Mouse (Mus musculus) heart, embryonic 15.5 days (tissue): ENCODE data around the gene Arg2. TPM values are rescaled to one million over a fixed set of nuclear protein-coding genes. Genes with fewer than 3 reads are reported as not detected.

Experiments
- ATAC-seq: fragments of 200-750 bp; cut with Nextera tagmentation; replicated peaks from 2 replicates; pipeline ENCODE4 v1.8.0; 2017; ENCODE audit warnings: low read depth, moderate TSS enrichment; ENCODE audit not compliant: insufficient number of reproducible peaks, insufficient read depth, low FRiP score
- H3K27ac ChIP-seq: fragments of 300-500 bp; sonication (generic); 2 replicates; pipeline ENCODE4 v1.5.1; 2015; ENCODE audit warnings: mild to moderate bottlenecking, inconsistent platforms
- H3K27me3 ChIP-seq: fragments of 300-500 bp; sonication (generic); 2 replicates; pipeline ENCODE4 v1.6.1; 2015; ENCODE audit warnings: inconsistent platforms
- H3K36me3 ChIP-seq: fragments of 300-500 bp; sonication (generic); 2 replicates; pipeline ENCODE4 v1.6.1; 2015; ENCODE audit warnings: mild to moderate bottlenecking, inconsistent platforms
- H3K4me1 ChIP-seq: fragments of 300-500 bp; sonication (generic); replicated peaks from 2 replicates; pipeline ENCODE4 v1.6.1; 2015; ENCODE audit warnings: inconsistent platforms
- H3K4me2 ChIP-seq: fragments of 300-500 bp; sonication (generic); 2 replicates; pipeline ENCODE4 v1.6.1; 2015; ENCODE audit warnings: inconsistent platforms, mild to moderate bottlenecking, moderate library complexity
- H3K4me3 ChIP-seq: fragments of 300-500 bp; sonication (generic); 2 replicates; pipeline ENCODE4 v1.5.1; 2015; ENCODE audit warnings: mild to moderate bottlenecking, inconsistent platforms
- H3K9ac ChIP-seq: fragments of 300-500 bp; sonication (generic); 2 replicates; pipeline ENCODE4 v1.6.1; 2015; ENCODE audit warnings: mild to moderate bottlenecking, inconsistent platforms
- H3K9me3 ChIP-seq: fragments of 300-500 bp; sonication (generic); replicated peaks from 2 replicates; pipeline ENCODE4 v1.6.1; 2016; ENCODE audit warnings: inconsistent platforms
- WGBS: fragments of 180-500 bp; shearing (Covaris S2); methylation state at CpG from one replicate; pipeline ENCODE4 v1.1.7; 2015; ENCODE audit warnings: mixed read lengths; 5-methylcytosine and 5-hydroxymethylcytosine counted together
- polyA plus RNA-seq: library from polyadenylated mRNA; unstranded; fragments of >200 nt; fragmentation: Nextera tagmentation; extraction: Ambion mirVana; gene quantifications from 2 replicates; pipeline ENCODE4 v1.2.1, GENCODE M21; 2015

The Arg2 gene
- polyA plus RNA-seq, 1 experiment from 2014 or later: 0.20 TPM

DNA sequence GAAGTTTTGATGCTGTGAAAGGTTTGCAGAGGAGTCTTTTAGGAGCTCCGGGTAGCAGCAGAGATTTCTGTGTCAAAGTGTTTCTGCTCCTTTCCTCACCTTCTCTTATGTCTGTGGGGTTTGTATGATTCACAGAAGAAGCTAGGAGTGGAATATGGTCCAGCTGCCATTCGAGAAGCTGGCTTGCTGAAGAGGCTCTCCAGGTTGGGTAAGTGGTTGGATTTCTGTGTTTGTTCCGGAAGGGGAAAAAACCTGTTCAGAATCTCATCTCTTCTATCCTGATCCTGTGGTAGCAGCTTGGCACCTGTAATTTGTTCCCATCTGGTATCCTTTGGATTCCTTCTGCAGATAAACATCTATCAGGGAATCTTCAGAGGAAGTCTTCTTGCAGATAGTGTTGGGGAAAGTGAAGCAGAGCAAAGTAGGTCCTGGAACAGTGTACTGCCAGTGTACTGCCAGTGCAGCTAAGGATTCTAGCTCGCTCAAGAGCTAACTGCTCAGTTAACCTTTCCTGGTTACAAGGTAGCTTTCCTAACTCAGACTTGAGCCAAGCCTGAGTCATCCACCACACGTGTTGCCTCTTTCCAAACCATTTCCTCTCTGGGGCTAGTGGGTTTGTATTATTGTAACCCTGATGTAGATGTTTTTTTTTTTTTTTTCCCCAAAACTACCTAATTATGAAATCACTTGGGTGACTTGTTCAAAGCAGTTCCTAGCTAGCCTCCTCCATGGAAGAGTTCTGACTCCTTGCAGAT is 1.3 kb downstream of the Arg2 start:
- ATAC-seq: no peak
- Histone ChIP-seq H3K4me2 (peak overlapping the region; percentile 82; the same call in 1 of the 2 replicates), H3K27me3 (peaks cover 45% of the 10 kb centered on the region)

DNA sequence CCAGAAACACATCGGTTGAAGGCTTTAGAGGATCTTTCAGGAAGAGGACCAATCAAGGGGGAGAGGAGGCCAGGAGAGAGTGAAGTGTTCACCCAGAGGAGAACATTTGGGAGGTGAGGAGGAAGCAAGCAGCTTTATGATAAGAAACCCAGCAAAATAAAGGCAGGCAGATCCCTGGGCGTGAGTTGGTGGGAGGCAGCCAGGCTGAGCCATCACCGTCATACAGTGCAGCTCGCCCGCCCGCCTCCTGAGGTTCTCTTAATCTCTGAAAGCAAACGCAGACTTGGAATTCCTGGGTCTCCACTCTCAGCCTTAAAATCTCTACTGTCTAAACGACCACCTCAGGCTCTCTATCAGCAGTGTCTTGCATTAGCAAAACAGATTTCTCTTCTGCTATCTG is 4.1 kb downstream of the Arg2 start:
- no peak overlapping the region for H3K27ac ChIP-seq
- H3K36me3 ChIP-seq: no peaks in the 10 kb centered on the region
- WGBS: 22% methylated on average over 8 of the region's 8 CpGs
- H3K27me3 ChIP-seq: peaks cover 41% of the 10 kb centered on the region
- H3K4me1 ChIP-seq: peaks cover 16% of the 10 kb centered on the region
- H3K9ac ChIP-seq: no peak overlapping the region
- H3K9me3 ChIP-seq: no peaks in the 10 kb centered on the region
- H3K4me3 ChIP-seq: no peak overlapping the region
- H3K4me2 ChIP-seq: no peak overlapping the region
- no peak for ATAC-seq

More for the DNA sequence above, 1.3 kb downstream of the Arg2 start:
- peak overlapping the region; percentile 47 for H3K4me3 ChIP-seq
- H3K4me1 ChIP-seq: peaks cover 16% of the 10 kb centered on the region
- H3K9ac ChIP-seq: no peak overlapping the region
- H3K36me3 ChIP-seq: no peaks in the 10 kb centered on the region
- H3K27ac ChIP-seq: no peak overlapping the region
- no peaks in the 10 kb centered on the region for H3K9me3 ChIP-seq
- 29% methylated on average over 5 of the region's 5 CpGs for WGBS

DNA sequence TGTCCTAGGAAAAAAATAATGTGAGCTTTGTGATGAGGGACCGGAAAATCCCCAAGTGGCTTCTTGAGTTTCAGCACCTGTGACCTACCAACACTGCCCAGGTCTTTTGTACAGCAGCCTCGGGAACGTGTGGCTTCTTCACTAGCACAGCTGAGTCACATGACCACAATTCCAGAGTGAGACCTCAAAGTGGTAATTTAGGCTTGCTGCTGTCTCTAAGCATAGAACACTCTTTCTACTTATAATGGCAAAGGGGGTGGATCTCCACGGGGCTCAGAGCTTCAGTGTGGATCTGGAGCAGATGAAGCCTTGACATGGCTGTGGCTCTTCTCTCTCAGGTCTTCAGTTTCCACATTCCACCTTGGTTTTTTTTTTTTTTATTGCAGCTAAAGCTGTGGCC is 4.5 kb downstream of the Arg2 start:
- Histone ChIP-seq H3K36me3 (no peaks in the 10 kb centered on the region), H3K9ac (no peak overlapping the region), H3K4me3 (no peak overlapping the region), H3K4me1 (peaks cover 16% of the 10 kb centered on the region), H3K9me3 (no peaks in the 10 kb centered on the region), H3K4me2 (no peak overlapping the region), H3K27ac (no peak overlapping the region), H3K27me3 (peaks cover 38% of the 10 kb centered on the region)
- no peak for ATAC-seq
- 30% methylated on average over 4 of the region's 4 CpGs for WGBS

DNA sequence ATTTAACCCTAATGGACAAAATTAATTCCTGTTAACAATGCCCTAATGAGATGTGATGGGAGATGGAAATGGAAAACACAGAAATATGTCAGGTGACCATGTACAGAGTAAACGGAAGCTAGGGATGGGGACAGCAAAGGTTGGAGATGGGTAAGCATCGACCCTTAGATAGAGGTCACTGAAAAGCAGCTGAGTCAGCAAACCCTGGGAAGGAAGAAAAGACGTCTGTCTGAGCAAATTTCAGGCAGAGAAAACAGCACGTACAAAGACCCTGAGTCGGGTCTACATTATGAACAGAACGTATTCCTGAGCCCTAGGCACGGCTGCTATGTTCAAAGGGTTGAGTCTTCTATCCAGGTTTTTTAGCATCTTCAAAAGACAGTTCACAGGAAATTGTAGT is 6.4 kb downstream of the Arg2 start:
- no peak for ATAC-seq
- no peaks in the 10 kb centered on the region for H3K36me3 ChIP-seq
- 0 out of 2 replicates have a peak, but pooled peaks cover 3% of the 10 kb centered on the region for H3K4me1 ChIP-seq
- H3K4me3 ChIP-seq: no peak overlapping the region
- no peak overlapping the region for H3K9ac ChIP-seq
- no peak overlapping the region for H3K4me2 ChIP-seq
- no peak overlapping the region for H3K27ac ChIP-seq
- H3K27me3 ChIP-seq: peaks cover 19% of the 10 kb centered on the region
- H3K9me3 ChIP-seq: no peaks in the 10 kb centered on the region
- 85% methylated on average over 7 of the region's 7 CpGs for WGBS

DNA sequence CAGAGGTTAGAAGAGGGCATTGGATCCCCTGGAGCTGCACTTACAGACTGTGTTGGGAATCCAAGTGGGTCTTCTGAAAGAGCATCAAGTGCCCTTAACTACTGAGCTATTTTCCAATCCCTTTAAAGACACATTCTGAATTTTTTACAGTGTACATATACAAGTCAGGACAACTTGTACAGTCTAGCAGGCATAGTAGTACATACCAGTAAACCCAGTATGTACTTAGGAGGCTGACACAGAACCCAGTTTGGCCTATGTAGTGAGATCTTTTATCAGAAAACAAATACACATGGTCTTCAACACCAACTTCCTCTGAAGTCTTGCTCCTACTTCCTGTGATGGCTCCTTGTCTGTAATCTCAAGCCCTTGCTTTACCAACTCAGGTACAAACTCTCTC is 8.4 kb downstream of the Arg2 start:
- no peak overlapping the region for H3K27ac ChIP-seq
- no peak for ATAC-seq

DNA sequence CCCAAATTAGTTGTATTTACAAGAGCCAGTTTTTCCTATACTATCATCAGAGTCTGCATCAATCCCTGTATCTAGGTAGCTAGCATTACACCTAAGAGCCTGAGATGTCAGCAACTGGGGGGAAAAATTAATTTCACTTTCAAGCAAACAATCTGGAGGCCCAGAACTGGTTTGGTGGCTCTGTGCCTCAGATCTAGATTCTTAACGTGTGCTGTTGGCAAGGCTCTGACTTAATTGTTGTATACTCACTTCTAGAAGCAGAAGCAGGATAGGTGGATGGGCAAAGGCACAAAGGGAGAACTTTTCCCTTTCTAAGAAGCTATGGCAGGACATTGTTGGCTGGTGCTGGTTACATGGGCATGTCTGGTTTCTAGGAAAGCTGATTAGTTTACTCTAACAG is 8.8 kb downstream of the Arg2 start:
- no peak overlapping the region for H3K9ac ChIP-seq
- 51% methylated on average over 1 of the region's 1 CpGs for WGBS
- peaks cover 3% of the 10 kb centered on the region; the same call in 1 of the 2 replicates for H3K27me3 ChIP-seq
- ATAC-seq: no peak
- no peak overlapping the region for H3K4me2 ChIP-seq
- no peaks in the 10 kb centered on the region for H3K9me3 ChIP-seq
- no peaks in the 10 kb centered on the region for H3K36me3 ChIP-seq
- 0 out of 2 replicates have a peak, but pooled peaks cover 3% of the 10 kb centered on the region for H3K4me1 ChIP-seq
- no peak overlapping the region for H3K4me3 ChIP-seq
- H3K27ac ChIP-seq: no peak overlapping the region

More for the DNA sequence above, 8.4 kb downstream of the Arg2 start:
- Histone ChIP-seq H3K9me3 (no peaks in the 10 kb centered on the region), H3K4me2 (no peak overlapping the region), H3K36me3 (no peaks in the 10 kb centered on the region), H3K4me1 (0 out of 2 replicates have a peak, but pooled peaks cover 3% of the 10 kb centered on the region), H3K9ac (no peak overlapping the region), H3K27me3 (peaks cover 3% of the 10 kb centered on the region; the same call in 1 of the 2 replicates), H3K4me3 (no peak overlapping the region)

DNA sequence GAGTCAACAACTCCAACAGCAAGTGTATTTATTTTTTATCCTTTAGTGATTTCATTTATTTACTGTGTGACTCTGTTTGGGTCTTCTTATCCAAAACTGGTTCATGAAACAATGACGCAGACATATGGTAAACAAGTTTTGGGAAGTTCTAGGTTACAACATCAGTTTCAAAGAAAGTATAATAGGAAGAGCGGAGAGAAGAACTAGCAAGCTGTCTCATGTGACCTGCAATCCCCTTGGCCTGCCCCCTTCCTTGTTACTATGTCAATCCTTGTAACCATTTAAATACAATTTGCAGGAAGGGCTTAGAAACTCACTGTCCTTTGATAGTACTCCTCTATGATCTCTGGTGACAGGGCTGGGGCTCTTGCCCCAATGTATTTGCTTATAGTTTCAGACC is 10.2 kb downstream of the Arg2 start:
- no peak for ATAC-seq

DNA sequence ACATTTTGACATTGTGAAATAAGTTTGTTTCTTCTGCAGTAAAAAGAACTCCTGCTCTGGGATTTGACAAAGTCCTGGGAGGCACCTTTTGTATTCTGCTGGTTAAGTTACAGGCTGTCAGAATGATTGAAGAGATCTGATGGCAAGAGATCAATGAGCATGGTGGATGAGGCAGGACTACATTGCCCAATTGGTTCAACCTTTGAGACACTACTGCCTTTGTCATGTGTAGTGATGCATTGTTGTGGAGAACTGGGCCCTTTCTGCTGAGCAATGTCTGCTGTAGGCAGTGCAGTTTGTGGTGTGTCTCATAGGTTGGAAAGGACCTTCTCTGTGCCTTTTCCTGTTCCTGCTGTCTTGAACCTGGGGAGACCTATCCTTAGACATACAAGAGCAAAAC is 10.8 kb downstream of the Arg2 start:
- Histone ChIP-seq H3K4me3 (no peak overlapping the region), H3K27ac (no peak overlapping the region), H3K9ac (no peak overlapping the region), H3K27me3 (no peaks in the 10 kb centered on the region), H3K9me3 (no peaks in the 10 kb centered on the region), H3K4me2 (no peak overlapping the region), H3K4me1 (no peaks in the 10 kb centered on the region), H3K36me3 (no peaks in the 10 kb centered on the region)
- no peak for ATAC-seq

More for the DNA sequence above, 10.2 kb downstream of the Arg2 start:
- no peaks in the 10 kb centered on the region for H3K36me3 ChIP-seq
- no peak overlapping the region for H3K4me3 ChIP-seq
- no peak overlapping the region for H3K27ac ChIP-seq
- H3K9ac ChIP-seq: no peak overlapping the region
- H3K27me3 ChIP-seq: no peaks in the 10 kb centered on the region
- no peaks in the 10 kb centered on the region for H3K4me1 ChIP-seq
- H3K9me3 ChIP-seq: no peaks in the 10 kb centered on the region
- H3K4me2 ChIP-seq: no peak overlapping the region
- WGBS: 86% methylated on average over 2 of the region's 2 CpGs

DNA sequence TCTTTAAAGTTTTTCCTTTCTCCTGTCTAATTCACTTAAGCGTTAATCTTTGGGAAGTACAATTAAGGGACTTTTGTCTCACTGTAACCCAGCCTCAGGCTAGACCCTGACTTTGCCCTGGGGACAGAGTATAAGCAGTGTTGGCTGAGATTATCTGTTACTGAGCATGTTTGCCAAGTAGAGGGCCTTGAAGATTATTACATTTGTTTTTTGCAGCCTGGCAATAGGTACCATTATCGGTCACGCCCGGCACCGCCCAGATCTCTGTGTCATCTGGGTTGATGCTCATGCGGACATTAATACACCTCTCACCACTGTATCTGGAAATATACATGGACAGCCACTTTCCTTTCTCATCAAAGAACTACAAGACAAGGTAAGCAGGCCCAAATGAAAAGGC is 19.1 kb downstream of the Arg2 start:
- no peak overlapping the region for H3K27ac ChIP-seq
- WGBS: 93% methylated on average over 6 of the region's 6 CpGs
- H3K4me3 ChIP-seq: no peak overlapping the region
- H3K9ac ChIP-seq: no peak overlapping the region
- no peaks in the 10 kb centered on the region for H3K27me3 ChIP-seq
- H3K9me3 ChIP-seq: no peaks in the 10 kb centered on the region
- no peaks in the 10 kb centered on the region for H3K4me1 ChIP-seq
- H3K4me2 ChIP-seq: no peak overlapping the region
- peaks cover 6% of the 10 kb centered on the region; the same call in 1 of the 2 replicates for H3K36me3 ChIP-seq
- no peak for ATAC-seq

DNA sequence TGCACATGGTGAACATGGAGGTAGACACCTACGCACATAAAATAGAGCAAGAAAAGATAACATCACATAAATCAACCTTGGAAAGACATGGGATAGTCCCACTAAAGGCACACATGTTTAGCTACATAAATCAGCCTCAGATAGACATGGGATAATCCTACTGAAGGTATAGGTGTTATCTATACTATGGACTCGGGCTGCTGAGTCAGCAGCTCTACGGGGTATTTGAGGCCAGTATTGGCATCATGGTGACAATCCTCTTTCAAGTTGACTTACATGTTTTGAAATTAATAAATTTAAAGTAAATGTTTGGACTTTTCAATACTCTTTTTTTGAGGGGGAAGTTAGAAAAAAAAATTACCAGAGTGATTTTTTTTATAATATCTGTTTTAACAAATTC is 32.3 kb downstream of the Arg2 start:
- no peak overlapping the region for H3K9ac ChIP-seq
- H3K27me3 ChIP-seq: no peaks in the 10 kb centered on the region
- no peak overlapping the region for H3K4me3 ChIP-seq
- no peak for ATAC-seq
- no peak overlapping the region for H3K27ac ChIP-seq
- H3K4me2 ChIP-seq: no peak overlapping the region
- H3K4me1 ChIP-seq: no peaks in the 10 kb centered on the region
- peaks cover 49% of the 10 kb centered on the region for H3K36me3 ChIP-seq
- no peaks in the 10 kb centered on the region for H3K9me3 ChIP-seq
- 93% methylated on average over 3 of the region's 3 CpGs for WGBS

DNA sequence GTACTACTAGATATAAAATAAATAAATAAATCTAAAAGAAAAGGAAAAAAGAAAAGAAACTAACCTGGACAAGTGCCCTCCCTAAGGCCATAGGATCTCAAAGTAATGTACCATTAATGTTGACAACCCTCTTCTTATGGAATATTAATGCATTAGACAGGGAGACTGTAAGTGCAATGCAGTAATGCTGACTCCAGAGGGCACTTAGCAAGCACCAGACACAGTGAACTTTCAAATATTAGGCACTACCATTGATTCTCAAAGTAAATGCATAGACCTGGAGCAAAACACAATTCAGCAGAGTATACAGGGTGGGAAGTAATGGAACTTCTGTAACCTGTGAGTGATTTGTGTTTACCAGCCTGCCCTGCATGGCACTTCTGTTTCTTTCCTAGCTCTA is 38.6 kb downstream of the Arg2 start:
- peaks cover 9% of the 10 kb centered on the region for H3K4me1 ChIP-seq
- no peak overlapping the region for H3K4me3 ChIP-seq
- H3K27me3 ChIP-seq: no peaks in the 10 kb centered on the region
- no peaks in the 10 kb centered on the region for H3K9me3 ChIP-seq
- no peak overlapping the region for H3K4me2 ChIP-seq
- H3K36me3 ChIP-seq: no peaks in the 10 kb centered on the region
- H3K9ac ChIP-seq: no peak overlapping the region
- no peak overlapping the region for H3K27ac ChIP-seq
- no peak for ATAC-seq

DNA sequence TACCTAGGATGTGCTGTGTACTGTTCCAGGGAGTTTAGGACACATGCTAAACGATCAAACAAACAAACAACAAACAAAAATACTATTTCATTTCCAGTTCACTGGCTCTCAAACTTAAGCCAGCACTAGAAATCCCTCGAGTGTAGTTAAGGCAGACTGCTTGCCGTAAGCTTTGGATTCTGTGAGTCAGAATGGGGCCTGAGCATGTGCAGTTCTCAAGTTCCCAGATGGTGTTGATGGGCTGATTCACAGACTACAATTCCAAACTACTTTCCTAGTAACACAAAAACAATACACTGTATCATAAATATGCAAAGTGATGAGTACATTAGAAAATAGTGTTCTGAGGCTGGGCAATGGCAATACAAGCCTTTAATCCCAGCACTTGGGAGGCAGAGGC is 39.8 kb downstream of the Arg2 start:
- peaks cover 8% of the 10 kb centered on the region for H3K36me3 ChIP-seq
- WGBS: 80% methylated on average over 3 of the region's 3 CpGs

More for the DNA sequence above, 39.8 kb downstream of the Arg2 start:
- Histone ChIP-seq H3K9ac (no peak overlapping the region), H3K4me1 (peaks cover 9% of the 10 kb centered on the region), H3K27me3 (no peaks in the 10 kb centered on the region), H3K27ac (no peak overlapping the region), H3K4me3 (no peak overlapping the region), H3K9me3 (no peaks in the 10 kb centered on the region), H3K4me2 (no peak overlapping the region)
- no peak for ATAC-seq
